13 mouse cellular contexts compared by ENCODE assay signal in the genomic region with DNA sequence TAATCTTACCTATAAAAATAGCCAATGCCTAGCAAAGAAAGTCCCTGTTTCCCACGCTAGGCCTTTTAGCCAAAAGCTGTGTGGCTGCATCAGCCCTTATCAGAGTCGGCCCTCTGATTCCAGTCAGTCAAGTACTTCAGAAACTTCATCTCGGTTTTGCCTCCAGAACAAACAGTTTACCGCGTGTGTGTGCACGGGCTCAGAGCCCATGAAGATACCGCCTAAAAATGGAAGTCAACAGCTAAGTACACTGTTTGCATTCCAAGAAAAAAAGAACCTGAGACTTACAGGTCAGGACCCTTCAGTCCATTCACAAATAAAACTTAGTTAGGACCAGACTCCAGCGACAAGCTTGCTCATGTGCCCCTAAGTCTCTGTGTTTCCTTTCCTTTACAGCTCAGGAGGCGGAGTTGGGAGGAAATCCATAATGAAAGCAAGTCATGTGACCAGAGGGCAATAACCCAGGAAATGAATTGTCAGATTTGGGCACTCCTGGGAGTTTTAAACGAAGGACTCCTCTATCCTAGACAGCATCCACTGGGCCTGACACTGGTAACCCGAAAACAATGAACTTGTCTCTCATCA. TPM values are rescaled to one million over a fixed set of nuclear protein-coding genes. Genes with fewer than 3 reads are reported as not detected.
DNase-seq lines count a peak whose midpoint lies in the region; ATAC-seq and TF ChIP-seq lines count a peak whose summit lies in the region.
"Had no signal": no experiment of that assay in that cellular context is flagged by ENCODE, and none has a peak within 500 bp of the region (broad histone marks: within the 10 kb centered on the region; RNA-seq: fewer than 3 reads in every experiment).

No protein-coding gene starts in this region.

- no peak for TF ChIP-seq CTCF in left cerebral cortex, adult 2 months (IDR thresholded peaks at IDR 0.05)
- TF ChIP-seq CTCF in kidney, adult 2 months (conservative IDR thresholded peaks at IDR 0.05; ENCODE audit: insufficient read depth, insufficient read length, low read depth, low read length): no peak

- no peak for TF ChIP-seq POLR2A in kidney, adult 2 months (IDR thresholded peaks at IDR 0.05; ENCODE audit: low read depth, low read length)

- H3K4me1 ChIP-seq in forebrain, embryonic 13.5 days: peaks cover 98% of the 10 kb centered on the region
- peaks cover 91% of the 10 kb centered on the region for H3K4me1 ChIP-seq in limb, embryonic 12.5 days (replicated peaks)
- no peaks in the 10 kb centered on the region for H3K4me1 ChIP-seq in kidney, adult 2 months (ENCODE audit: control insufficient read depth, insufficient read depth, low read length)
- H3K4me1 ChIP-seq: megakaryocyte, embryonic 14.5 days had no signal

- H3K27me3 ChIP-seq in forebrain, embryonic 13.5 days: no peaks in the 10 kb centered on the region
- H3K27me3 ChIP-seq in limb, embryonic 12.5 days: peaks cover 3% of the 10 kb centered on the region; the same call in 1 of the 2 replicates
- no peaks in the 10 kb centered on the region for H3K27me3 ChIP-seq in kidney, adult 2 months (replicated peaks; ENCODE audit: control insufficient read depth, insufficient read depth, low read length)

- intact Hi-C loops in left cerebral cortex, adult 2 months (cut with DNase I): no loop called here

- peak; percentile 56 for DNase-seq in CD4-positive, CD25-positive, alpha-beta regulatory T cell, adult 2 months (ENCODE audit: low read depth, low spot score)
- no peak for DNase-seq in left cerebral cortex, adult 2 months (ENCODE audit: extremely low spot score in 1 of 2, low spot score in 2 of 2)
- no peak for DNase-seq in left cerebral cortex, adult 11 months (ENCODE audit: low spot score)
- DNase-seq in gastrocnemius, postnatal 10 days: no peak
- DNase-seq in kidney, adult 2 months: no peak
- DNase-seq: adrenal gland, postnatal 10 days; cerebellum, adult 11 months; left cerebral cortex, postnatal 4 days had no signal

- H3K9me3 ChIP-seq in forebrain, embryonic 13.5 days (replicated peaks): no peaks in the 10 kb centered on the region
- no peaks in the 10 kb centered on the region for H3K9me3 ChIP-seq in limb, embryonic 12.5 days

- peak overlapping the region; percentile 38 for H3K4me2 ChIP-seq in forebrain, embryonic 13.5 days
- no peak overlapping the region for H3K4me2 ChIP-seq in limb, embryonic 12.5 days

- peak overlapping the region; percentile 32; the same call in 1 of the 2 replicates for H3K9ac ChIP-seq in forebrain, embryonic 13.5 days
- H3K9ac ChIP-seq in limb, embryonic 12.5 days (replicated peaks): no peak overlapping the region

- 54% methylated on average over 11 of the region's 11 CpGs for WGBS in forebrain, embryonic 13.5 days
- 49% methylated on average over 11 of the region's 11 CpGs for WGBS in limb, embryonic 12.5 days
- 55% methylated on average over 11 of the region's 11 CpGs for WGBS in kidney, adult 2 months

- H3K36me3 ChIP-seq in forebrain, embryonic 13.5 days (ENCODE audit: poor library complexity, severe bottlenecking): no peaks in the 10 kb centered on the region
- no peaks in the 10 kb centered on the region for H3K36me3 ChIP-seq in limb, embryonic 12.5 days
- no peaks in the 10 kb centered on the region for H3K36me3 ChIP-seq in kidney, adult 2 months (ENCODE audit: control insufficient read depth, insufficient read depth, low read length)

- H3K27ac ChIP-seq in left cerebral cortex, adult 2 months: peak overlapping the region; percentile 40; the same call in 1 of the 2 replicates
- H3K27ac ChIP-seq in forebrain, embryonic 13.5 days: peak overlapping the region; percentile 92; the same call in 1 of the 2 replicates
- peak overlapping the region; percentile 14; the same call in 1 of the 2 replicates for H3K27ac ChIP-seq in limb, embryonic 12.5 days
- no peak overlapping the region for H3K27ac ChIP-seq in kidney, adult 2 months (ENCODE audit: insufficient read depth, low read depth, low read length)
- H3K27ac ChIP-seq: kidney, postnatal 0 days had no signal

- no peak for ATAC-seq in CD4-positive, CD25-positive, alpha-beta regulatory T cell, adult 4 months
- no peak for ATAC-seq in forebrain, embryonic 13.5 days
- no peak for ATAC-seq in limb, embryonic 12.5 days (ENCODE audit: insufficient number of reproducible peaks, insufficient read depth, low FRiP score, low TSS enrichment, low read depth)

- no peak overlapping the region for H3K4me3 ChIP-seq in left cerebral cortex, adult 2 months
- no peak overlapping the region for H3K4me3 ChIP-seq in forebrain, embryonic 13.5 days
- no peak overlapping the region for H3K4me3 ChIP-seq in limb, embryonic 12.5 days (replicated peaks)
- no peak overlapping the region for H3K4me3 ChIP-seq in kidney, adult 2 months (ENCODE audit: insufficient read depth, low read depth, low read length)
- H3K4me3 ChIP-seq: megakaryocyte, embryonic 14.5 days had no signal

RNA-seq across cellular contexts. Expression of a gene that starts 29.8 kb away (rescaled TPM):
- 10 to 100 TPM; 40.0 to 41.6 TPM for polyA plus RNA-seq in CD4-positive, CD25-positive, alpha-beta regulatory T cell, adult 4 months (2017; shearing (Covaris generic))
- 10 to 100 TPM; 57.8 to 69.0 TPM for total RNA-seq in left cerebral cortex, adult 2 months (2021)
- polyA plus RNA-seq in forebrain, embryonic 13.5 days (2015; fragmentation: Nextera tagmentation; extraction: Ambion mirVana): 53.5 and 61.1 TPM in 2 replicates
- polyA plus RNA-seq in limb, embryonic 12.5 days (2016; fragmentation: Nextera tagmentation; extraction: Ambion mirVana): 19.6 and 19.9 TPM in 2 replicates
- total RNA-seq in gastrocnemius, postnatal 10 days (2021): under 1 TPM; 0.21 to 0.27 TPM
- 4.9 and 5.4 TPM in 2 replicates for polyA plus RNA-seq in kidney, adult 2 months (2012; rRNA removed)
